Mouse (Mus musculus) forebrain, embryonic 10.5 days (tissue): ENCODE measurements at regions not wholly inside any gene's neighbourhood (a gene's known extent, or its start where the extent isn't known, plus 50 kb on each side); places are given as distances from the start of the nearest gene placed in this dataset. TPM values are rescaled to one million over a fixed set of nuclear protein-coding genes. Genes with fewer than 3 reads are reported as not detected.

Source experiments
- DNase-seq: peaks from one replicate; pipeline ENCODE4 v3.0.0-alpha.2; 2017; ENCODE audit warnings: low spot score; ENCODE audit errors: extremely low spot score
- H3K27ac ChIP-seq: fragments of 300-500 bp; sonication (generic); 2 replicates; pipeline ENCODE4 v1.5.1; 2016; ENCODE audit warnings: mild to moderate bottlenecking
- H3K27me3 ChIP-seq: fragments of 300-500 bp; sonication (generic); 2 replicates; pipeline ENCODE4 v1.6.1; 2016; ENCODE audit warnings: mild to moderate bottlenecking; ENCODE audit not compliant: poor library complexity, severe bottlenecking
- H3K36me3 ChIP-seq: fragments of 300-500 bp; sonication (generic); replicated peaks from 2 replicates; pipeline ENCODE4 v1.6.1; 2016; ENCODE audit warnings: mild to moderate bottlenecking, moderate library complexity
- H3K4me1 ChIP-seq: fragments of 300-500 bp; sonication (generic); 2 replicates; pipeline ENCODE4 v1.6.1; 2016
- H3K4me3 ChIP-seq: fragments of 300-500 bp; sonication (generic); 2 replicates; pipeline ENCODE4 v1.5.1; 2016; ENCODE audit warnings: mild to moderate bottlenecking, moderate library complexity
- H3K9me3 ChIP-seq: fragments of 300-500 bp; sonication (generic); 2 replicates; pipeline ENCODE4 v1.6.1; 2016; ENCODE audit warnings: mild to moderate bottlenecking, moderate library complexity
- WGBS: fragments of 180-500 bp; shearing (Covaris S2); methylation state at CpG from one replicate; pipeline ENCODE4 v1.1.7; 2016; 5-methylcytosine and 5-hydroxymethylcytosine counted together
- microRNA counts: library from miRNA; unstranded; fragments of <30 nt; microRNA quantifications from one replicate; lab custom pipeline; 2017
- microRNA-seq: library from miRNA; unstranded; fragments of <30 nt; microRNA quantifications from one replicate; pipeline ENCODE4, GENCODE M21; 2017

GRCm38 (mm10) chr11:28636752-28637151 lies 52.6 kb upstream of the Ccdc85a start:
- no peaks in the 10 kb centered on the region for H3K36me3 ChIP-seq
- DNase-seq, result no peak
- WGBS, result 87% methylated on average over 3 of the region's 3 CpGs
- H3K4me1 ChIP-seq, result peaks cover 7% of the 10 kb centered on the region
- H3K27ac ChIP-seq, result no peak overlapping the region
- no peaks in the 10 kb centered on the region for H3K27me3 ChIP-seq
- H3K4me3 ChIP-seq, result no peak overlapping the region
- H3K9me3 ChIP-seq, result no peaks in the 10 kb centered on the region

MicroRNA genes in the stretch of these regions (microRNA counts, 519-probe panel; counts per million panel counts)
- microRNA mmu-miR-216a (lab: Ali Mortazavi, UCI) (341 counts per million, percentile 65 among the panel's probes with 10 or more counts), microRNA mmu-miR-216b (lab: Ali Mortazavi, UCI) (341 counts per million, percentile 65 among the panel's probes with 10 or more counts), microRNA mmu-miR-217 (lab: Ali Mortazavi, UCI) (341 counts per million, percentile 65 among the panel's probes with 10 or more counts)

Small RNA genes in the stretch of these regions (microRNA-seq; reads per million reads assigned to microRNA genes)
- gene Mir216a (13.5 reads per million, percentile 24 among the genes with 10 or more reads in this experiment), gene Mir216b (not detected), gene Mir216c (not detected), gene Mir217 (59.3 reads per million, percentile 43 among the genes with 10 or more reads in this experiment)
